Mouse (Mus musculus): ENCODE data around the gene Gpr107. TPM values are rescaled to one million over a fixed set of nuclear protein-coding genes. Genes with fewer than 3 reads are reported as not detected.
A peak's percentile ranks its signal among the peaks of the same experiment; 100 is the strongest.

The Gpr107 gene
- polyA plus RNA-seq, 1 experiment from 2014 or later, result 37.5 TPM

GRCm38 (mm10) chr2:31208544-31209142, 56.5 kb downstream of the Gpr107 start:
- peaks cover 57% of the 10 kb centered on the region for H3K4me1 ChIP-seq (replicated peaks)
- peaks cover 50% of the 10 kb centered on the region for H3K36me3 ChIP-seq
- H3K27ac ChIP-seq, result peak overlapping the region; percentile 4; the same call in 1 of the 2 replicates
- H3K9me3 ChIP-seq, result no peaks in the 10 kb centered on the region
- no peak overlapping the region for H3K9ac ChIP-seq (replicated peaks)
- H3K27me3 ChIP-seq, result no peaks in the 10 kb centered on the region
- no peak overlapping the region for H3K4me3 ChIP-seq (replicated peaks)
- no peak for ATAC-seq
- H3K4me2 ChIP-seq (replicated peaks), result no peak overlapping the region
- WGBS, result 93% methylated on average over 13 of the region's 13 CpGs

DNA sequence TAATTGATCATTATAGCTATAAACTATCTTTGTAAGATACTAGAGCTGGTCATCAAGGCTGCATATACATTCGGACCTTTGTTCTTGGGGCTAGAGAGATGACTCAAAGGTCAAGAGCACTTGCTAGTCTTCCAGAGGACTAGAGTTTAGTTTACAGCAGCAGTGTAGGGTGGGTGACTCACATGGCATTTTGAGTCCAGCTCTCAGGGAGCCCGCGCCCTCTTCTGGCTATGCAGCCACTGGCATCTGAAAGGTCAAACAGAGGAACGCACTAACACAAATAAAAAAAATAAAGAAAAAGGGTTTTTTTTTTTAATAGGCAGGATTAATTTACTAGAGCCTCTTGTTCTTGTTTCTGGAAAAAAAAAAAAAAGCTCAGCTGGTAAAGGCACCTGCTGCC, 57.4 kb downstream of the Gpr107 start:
- Histone ChIP-seq H3K27ac (peak overlapping the region; percentile 63; the same call in 1 of the 2 replicates), H3K4me1 (replicated peaks) (peaks cover 65% of the 10 kb centered on the region), H3K27me3 (no peaks in the 10 kb centered on the region), H3K9me3 (no peaks in the 10 kb centered on the region), H3K4me3 (replicated peaks) (no peak overlapping the region), H3K4me2 (replicated peaks) (no peak overlapping the region), H3K9ac (replicated peaks) (no peak overlapping the region), H3K36me3 (peaks cover 51% of the 10 kb centered on the region)
- ATAC-seq, result no peak
- WGBS, result 86% methylated on average over 4 of the region's 4 CpGs

- 30% methylated on average over 11 of the region's 11 CpGs for WGBS
- peak; percentile 46; the same call in 1 of the 2 replicates for ATAC-seq
- no peaks in the 10 kb centered on the region for H3K27me3 ChIP-seq
- no peak overlapping the region for H3K4me2 ChIP-seq (replicated peaks)
- peaks cover 62% of the 10 kb centered on the region for H3K4me1 ChIP-seq (replicated peaks)
- peaks cover 58% of the 10 kb centered on the region for H3K36me3 ChIP-seq
- peak overlapping the region; percentile 63 for H3K27ac ChIP-seq
- H3K9ac ChIP-seq (replicated peaks), result no peak overlapping the region
- H3K9me3 ChIP-seq, result no peaks in the 10 kb centered on the region
- no peak overlapping the region for H3K4me3 ChIP-seq (replicated peaks)
These were observed 58.2 kb downstream of the Gpr107 start for GRCm38 (mm10) chr2:31210144-31210847.

- Histone ChIP-seq H3K9me3 (no peaks in the 10 kb centered on the region), H3K27ac (peak overlapping the region; percentile 63; the same call in 1 of the 2 replicates), H3K4me2 (replicated peaks) (peak overlapping the region; percentile 16; the same call in 1 of the 2 replicates), H3K36me3 (peaks cover 66% of the 10 kb centered on the region), H3K4me1 (replicated peaks) (peaks cover 53% of the 10 kb centered on the region), H3K9ac (replicated peaks) (no peak overlapping the region), H3K27me3 (no peaks in the 10 kb centered on the region), H3K4me3 (replicated peaks) (no peak overlapping the region)
- WGBS, result 42% methylated on average over 3 of the region's 3 CpGs
- 0 out of 2 replicates have a peak, but pooled peaks have one; percentile 19 for ATAC-seq
These were observed 59.1 kb downstream of the Gpr107 start for GRCm38 (mm10) chr2:31211204-31211603.

GRCm38 (mm10) chr2:31214211-31214796, 62.2 kb downstream of the Gpr107 start:
- Histone ChIP-seq H3K4me3 (replicated peaks) (no peak overlapping the region), H3K27ac (no peak overlapping the region; the same call in 1 of the 2 replicates), H3K9ac (replicated peaks) (no peak overlapping the region), H3K4me1 (replicated peaks) (peaks cover 33% of the 10 kb centered on the region), H3K9me3 (no peaks in the 10 kb centered on the region), H3K27me3 (no peaks in the 10 kb centered on the region), H3K4me2 (replicated peaks) (no peak overlapping the region), H3K36me3 (peaks cover 60% of the 10 kb centered on the region)
- peak; percentile 41; the same call in 1 of the 2 replicates for ATAC-seq
- 77% methylated on average over 16 of the region's 16 CpGs for WGBS

GRCm38 (mm10) chr2:31218611-31219010, 66.5 kb downstream of the Gpr107 start:
- 86% methylated on average over 3 of the region's 3 CpGs for WGBS
- no peak overlapping the region for H3K27ac ChIP-seq
- H3K27me3 ChIP-seq, result no peaks in the 10 kb centered on the region
- H3K4me2 ChIP-seq (replicated peaks), result no peak overlapping the region
- ATAC-seq, result no peak
- H3K9ac ChIP-seq (replicated peaks), result no peak overlapping the region
- H3K4me3 ChIP-seq (replicated peaks), result no peak overlapping the region
- no peaks in the 10 kb centered on the region for H3K9me3 ChIP-seq
- peaks cover 11% of the 10 kb centered on the region; the same call in 1 of the 2 replicates for H3K4me1 ChIP-seq (replicated peaks)
- peaks cover 31% of the 10 kb centered on the region for H3K36me3 ChIP-seq

- ATAC-seq, result no peak
- H3K36me3 ChIP-seq, result peaks cover 25% of the 10 kb centered on the region
- no peak overlapping the region for H3K4me3 ChIP-seq (replicated peaks)
These were observed 67.4 kb downstream of the Gpr107 start for GRCm38 (mm10) chr2:31219470-31219869.

GRCm38 (mm10) chr2:31220844-31221243, 68.7 kb downstream of the Gpr107 start:
- 73% methylated on average over 7 of the region's 7 CpGs for WGBS
- 0 out of 2 replicates have a peak, but pooled peaks cover 4% of the 10 kb centered on the region for H3K9me3 ChIP-seq
- peaks cover 13% of the 10 kb centered on the region for H3K36me3 ChIP-seq
- no peak for ATAC-seq
- no peaks in the 10 kb centered on the region for H3K27me3 ChIP-seq
- H3K27ac ChIP-seq, result no peak overlapping the region
- H3K9ac ChIP-seq (replicated peaks), result no peak overlapping the region
- no peak overlapping the region for H3K4me2 ChIP-seq (replicated peaks)
- no peaks in the 10 kb centered on the region for H3K4me1 ChIP-seq (replicated peaks)
- no peak overlapping the region for H3K4me3 ChIP-seq (replicated peaks)

More at GRCm38 (mm10) chr2:31219470-31219869, 67.4 kb downstream of the Gpr107 start:
- 0 out of 2 replicates have a peak, but pooled peaks cover 3% of the 10 kb centered on the region for H3K4me1 ChIP-seq (replicated peaks)
- H3K4me2 ChIP-seq (replicated peaks), result no peak overlapping the region
- H3K27ac ChIP-seq, result no peak overlapping the region
- no peak overlapping the region for H3K9ac ChIP-seq (replicated peaks)
- H3K27me3 ChIP-seq, result no peaks in the 10 kb centered on the region
- WGBS, result 93% methylated on average over 6 of the region's 6 CpGs
- no peaks in the 10 kb centered on the region for H3K9me3 ChIP-seq

- peaks cover 9% of the 10 kb centered on the region for H3K9me3 ChIP-seq
- no peak overlapping the region for H3K4me2 ChIP-seq (replicated peaks)
- no peak overlapping the region for H3K27ac ChIP-seq
- H3K36me3 ChIP-seq, result peaks cover 6% of the 10 kb centered on the region; the same call in 1 of the 2 replicates
- no peaks in the 10 kb centered on the region for H3K27me3 ChIP-seq
- H3K4me1 ChIP-seq (replicated peaks), result no peaks in the 10 kb centered on the region
- no peak overlapping the region for H3K4me3 ChIP-seq (replicated peaks)
- no peak for ATAC-seq
- H3K9ac ChIP-seq (replicated peaks), result no peak overlapping the region
- WGBS, result 89% methylated on average over 5 of the region's 5 CpGs
These were observed 69.5 kb downstream of the Gpr107 start for GRCm38 (mm10) chr2:31221582-31221981.

DNA sequence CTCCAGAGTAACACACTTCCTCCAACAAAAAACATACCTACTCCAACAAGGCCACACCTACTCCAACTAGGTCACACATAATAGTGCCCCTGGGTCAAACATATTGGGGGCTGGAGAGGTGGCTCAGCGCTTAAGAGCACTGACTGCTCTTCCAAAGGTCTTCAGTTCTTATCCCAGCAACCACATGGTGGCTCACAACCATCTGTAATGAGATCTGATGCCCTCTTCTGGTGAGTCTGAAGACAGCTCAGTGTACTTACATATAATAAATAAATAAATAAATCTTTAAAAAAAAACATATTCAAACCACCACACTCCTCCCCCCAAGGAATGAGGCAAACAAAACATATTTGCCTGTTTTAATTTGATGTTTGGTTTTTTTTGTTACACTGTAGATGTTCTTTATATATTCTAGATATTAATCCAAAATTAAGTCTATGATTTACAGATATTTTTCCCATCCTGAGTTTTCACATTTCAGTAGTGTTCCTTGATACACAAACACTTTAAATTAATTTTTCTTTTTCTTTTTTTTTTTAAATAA, 76.7 kb downstream of the Gpr107 start:
- Histone ChIP-seq H3K4me1 (replicated peaks) (no peaks in the 10 kb centered on the region), H3K9me3 (peaks cover 9% of the 10 kb centered on the region), H3K4me3 (replicated peaks) (no peak overlapping the region), H3K27ac (no peak overlapping the region), H3K9ac (replicated peaks) (no peak overlapping the region), H3K27me3 (no peaks in the 10 kb centered on the region), H3K36me3 (no peaks in the 10 kb centered on the region), H3K4me2 (replicated peaks) (no peak overlapping the region)
- no peak for ATAC-seq
- 60% methylated on average over 1 of the region's 1 CpGs for WGBS

DNA sequence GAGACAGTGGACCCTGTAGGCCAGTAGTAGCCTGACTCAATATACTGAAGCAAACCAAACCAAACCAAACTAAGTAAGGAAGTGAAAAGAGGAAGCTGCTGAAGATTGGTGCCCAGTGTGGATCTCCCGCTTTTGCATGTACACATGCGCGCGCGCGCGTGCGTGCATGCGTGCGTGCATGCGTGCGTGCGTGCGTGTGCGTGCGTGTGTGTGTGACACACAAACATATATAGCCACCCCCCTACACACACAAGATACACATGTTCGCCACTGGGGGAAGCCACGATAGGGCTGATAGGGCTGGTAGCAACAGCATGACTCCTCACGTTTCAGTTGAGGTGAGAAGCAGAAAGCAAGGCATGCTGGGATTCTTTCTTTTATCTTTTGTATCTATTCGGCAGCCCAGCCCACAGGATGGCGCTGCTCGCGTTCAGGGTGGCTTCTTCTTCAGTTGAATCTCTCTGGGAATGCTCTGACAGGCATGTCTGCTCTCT, 87.1 kb downstream of the Gpr107 start:
- H3K4me1 ChIP-seq (replicated peaks), result peaks cover 9% of the 10 kb centered on the region
- H3K36me3 ChIP-seq, result no peaks in the 10 kb centered on the region
- ATAC-seq, result no peak
- no peaks in the 10 kb centered on the region for H3K9me3 ChIP-seq
- H3K4me3 ChIP-seq (replicated peaks), result peak overlapping the region; percentile 13; the same call in 1 of the 2 replicates
- H3K27ac ChIP-seq, result no peak overlapping the region
- 35% methylated on average over 23 of the region's 23 CpGs for WGBS
- peaks cover 25% of the 10 kb centered on the region; the same call in 1 of the 2 replicates for H3K27me3 ChIP-seq
- H3K9ac ChIP-seq (replicated peaks), result no peak overlapping the region
- H3K4me2 ChIP-seq (replicated peaks), result peak overlapping the region; percentile 35
